Mouse (Mus musculus): ENCODE measurements around the gene Ociad2.

The Ociad2 gene

GRCm38 (mm10) chr5:73304507-73304906 is 36.3 kb downstream of the Ociad2 start:
- DNase-seq (ENCODE audit: low spot score) = no peak

- DNase-seq (ENCODE audit: low spot score) = no peak
These were observed 39.1 kb downstream of the Ociad2 start for GRCm38 (mm10) chr5:73301601-73302307.

GRCm38 (mm10) chr5:73295916-73296315 is 44.9 kb downstream of the Ociad2 start:
- no peak for DNase-seq (ENCODE audit: low spot score)

- DNase-seq (ENCODE audit: low spot score) = no peak
These were observed 45.8 kb downstream of the Ociad2 start for GRCm38 (mm10) chr5:73295016-73295415.

- no peak for DNase-seq (ENCODE audit: low spot score)
These were observed 47.4 kb downstream of the Ociad2 start for GRCm38 (mm10) chr5:73293458-73293827.

- DNase-seq (ENCODE audit: low spot score) = peak; percentile 100
These were observed 48.0 kb downstream of the Ociad2 start, which contains the start of gene Ociad1 for GRCm38 (mm10) chr5:73292502-73293457. TSS of gene Ociad1 (plus strand) at chr5:73292784.

- DNase-seq (ENCODE audit: low spot score) = no peak
These were observed 50.9 kb downstream of the Ociad2 start for GRCm38 (mm10) chr5:73289900-73290299.

- peak; percentile 68 for DNase-seq (ENCODE audit: low spot score)
These were observed 54.2 kb downstream of the Ociad2 start for GRCm38 (mm10) chr5:73286603-73287002.

- no peak for DNase-seq (ENCODE audit: low spot score)
These were observed 55.3 kb downstream of the Ociad2 start for GRCm38 (mm10) chr5:73285470-73285978.

GRCm38 (mm10) chr5:73284046-73284445 is 56.8 kb downstream of the Ociad2 start:
- DNase-seq (ENCODE audit: low spot score) = no peak

- no peak for DNase-seq (ENCODE audit: low spot score)
These were observed 60.3 kb downstream of the Ociad2 start for GRCm38 (mm10) chr5:73280567-73280850.

GRCm38 (mm10) chr5:73279732-73280566 is 60.9 kb downstream of the Ociad2 start:
- DNase-seq (ENCODE audit: low spot score) = peak; percentile 73

- no peak for DNase-seq (ENCODE audit: low spot score)
These were observed 61.6 kb downstream of the Ociad2 start for GRCm38 (mm10) chr5:73279190-73279589.

GRCm38 (mm10) chr5:73274941-73275340 is 65.9 kb downstream of the Ociad2 start:
- DNase-seq (ENCODE audit: low spot score) = no peak

GRCm38 (mm10) chr5:73273171-73273570 is 67.7 kb downstream of the Ociad2 start:
- DNase-seq (ENCODE audit: low spot score) = no peak
